Mouse (Mus musculus) CH12.LX (cell line): ENCODE measurements around the gene Tubb2b.

Experiments
- CTCF ChIP-seq, 2 experiments: IDR thresholded peaks in 1 of 2; conservative IDR thresholded peaks in 1 of 2; 2 replicates each; pipeline ENCODE4 v1.5.1; 2011 to 2012; ENCODE audit warnings: low read depth in 2 of 2, low read length in 2 of 2, improper control_type of control experiment in 1 of 2, inconsistent platforms in 1 of 2, mild to moderate bottlenecking in 1 of 2, moderate library complexity in 1 of 2
- EP300 ChIP-seq: IDR thresholded peaks from 2 replicates; pipeline ENCODE4 v1.6.1; 2011; ENCODE audit warnings: low read length, improper control_type of control experiment
- JUN ChIP-seq: IDR thresholded peaks from 2 replicates; pipeline ENCODE4 v1.6.1; 2011; ENCODE audit warnings: low read depth, mild to moderate bottlenecking, low read length, improper control_type of control experiment, moderate library complexity; ENCODE audit not compliant: insufficient read depth
- POLR2A ChIP-seq: IDR thresholded peaks from 2 replicates; pipeline ENCODE4 v1.6.1; 2011; ENCODE audit warnings: low read depth, mild to moderate bottlenecking, improper control_type of control experiment, low read length
- SIN3A ChIP-seq: IDR thresholded peaks from 2 replicates; pipeline ENCODE4 v1.6.1; 2012; ENCODE audit warnings: low read length, improper control_type of control experiment, inconsistent platforms

DNA sequence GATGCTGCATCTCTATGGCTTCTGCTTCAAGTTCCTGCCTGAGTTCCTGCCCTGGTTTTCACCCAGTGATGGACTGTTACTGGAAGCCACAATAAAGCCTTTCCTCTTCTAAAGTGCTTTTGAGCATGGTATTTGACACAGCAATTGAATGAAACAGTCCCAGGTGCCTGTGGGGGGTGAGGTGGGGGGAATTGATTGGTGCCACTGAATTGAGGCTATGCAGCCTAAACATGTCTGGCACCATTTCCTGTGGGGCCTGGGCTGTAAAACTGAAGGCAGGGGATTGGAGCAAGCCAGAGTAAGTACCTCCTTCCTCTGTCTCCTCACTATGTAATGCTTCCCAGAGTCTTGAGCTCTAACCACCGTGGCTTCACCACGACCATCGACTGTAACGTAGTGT is 15.6 kb downstream of the Tubb2b start:
- TF ChIP-seq CTCF (conservative IDR thresholded peaks at IDR 0.05 in 1 of 2, IDR thresholded peaks at IDR 0.05 in 1 of 2; ENCODE audit: low read depth in 2 of 2, low read length in 2 of 2) (no peak), SIN3A (no peak), JUN (no peak), EP300 (no peak), POLR2A (no peak)
